Mouse (Mus musculus) erythroblast, embryonic 14.5 days (primary cell): ENCODE results near the gene Nsun7.

Experiments
- GATA1 ChIP-seq: IDR thresholded peaks from 2 replicates; pipeline ENCODE4 v1.6.1; 2012; ENCODE audit warnings: low read length, inconsistent platforms, mixed read lengths
- TAL1 ChIP-seq: IDR thresholded peaks from 3 replicates; pipeline ENCODE4 v1.6.1; 2012; ENCODE audit warnings: low read length, inconsistent platforms, mixed read lengths

DNA sequence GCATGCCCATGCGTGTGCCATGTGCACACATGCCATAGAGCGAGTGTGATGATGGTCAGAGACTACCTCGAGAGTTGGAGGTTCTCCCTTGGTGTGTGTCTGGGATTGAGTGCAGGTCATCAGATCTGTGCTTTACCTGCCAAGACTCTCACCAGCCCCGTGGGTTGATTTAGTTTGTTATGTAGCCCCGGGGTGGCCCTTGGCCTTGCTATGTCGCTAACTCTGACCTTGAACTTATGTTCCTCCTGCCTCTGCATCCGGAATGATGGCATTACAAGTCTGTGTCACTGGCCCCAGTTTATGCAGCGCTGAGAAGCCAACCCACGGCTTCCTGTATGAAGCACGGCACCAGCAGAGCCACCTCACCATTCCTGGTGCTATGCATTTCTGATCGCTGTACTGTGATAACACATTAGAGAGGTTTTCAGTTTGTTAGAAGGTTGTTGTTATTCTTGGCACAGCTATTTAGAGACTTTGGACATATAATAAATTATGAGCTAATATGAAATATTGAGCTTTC is 34.5 kb downstream of the Nsun7 start:
- TF ChIP-seq GATA1 (no peak), TAL1 (no peak)
